Mouse (Mus musculus): ENCODE results near the gene Nup107.
"Not testable (repeated sequence)": the region's sequence is repeated elsewhere in the genome, so short reads cannot be mapped to it uniquely, and the experiment has no call there.

Gene Nup107

DNA sequence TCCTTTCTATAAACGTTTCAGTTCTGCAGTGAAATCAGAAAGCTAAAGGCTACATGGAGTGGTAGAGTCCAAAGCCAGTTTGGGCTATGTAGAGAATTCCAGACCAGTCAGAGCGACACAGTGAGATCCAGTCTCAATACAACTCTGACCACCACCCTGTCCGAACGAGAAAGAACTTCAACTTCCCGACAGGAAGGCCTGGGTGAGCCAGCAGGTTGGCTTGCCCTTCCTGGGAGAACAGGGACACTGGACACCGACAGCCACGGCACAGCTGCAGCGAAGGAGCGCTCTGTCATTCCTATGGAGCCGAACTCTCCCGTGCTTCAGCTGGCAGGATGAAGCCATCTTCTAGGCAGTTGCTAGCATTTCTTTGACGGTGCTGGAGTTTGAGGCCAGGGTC is 57.1 kb downstream of the Nup107 start:
- DNase-seq (ENCODE audit: low read depth): not testable (repeated sequence)

- DNase-seq (ENCODE audit: low read depth): not testable (repeated sequence)
These were observed 58.2 kb downstream of the Nup107 start for GRCm38 (mm10) chr10:117734104-117734852.

GRCm38 (mm10) chr10:117733626-117734025 is 58.9 kb downstream of the Nup107 start:
- not testable (repeated sequence) for DNase-seq (ENCODE audit: low read depth)

- no peak for DNase-seq (ENCODE audit: low read depth)
These were observed 59.4 kb downstream of the Nup107 start for GRCm38 (mm10) chr10:117732962-117733592.

DNA sequence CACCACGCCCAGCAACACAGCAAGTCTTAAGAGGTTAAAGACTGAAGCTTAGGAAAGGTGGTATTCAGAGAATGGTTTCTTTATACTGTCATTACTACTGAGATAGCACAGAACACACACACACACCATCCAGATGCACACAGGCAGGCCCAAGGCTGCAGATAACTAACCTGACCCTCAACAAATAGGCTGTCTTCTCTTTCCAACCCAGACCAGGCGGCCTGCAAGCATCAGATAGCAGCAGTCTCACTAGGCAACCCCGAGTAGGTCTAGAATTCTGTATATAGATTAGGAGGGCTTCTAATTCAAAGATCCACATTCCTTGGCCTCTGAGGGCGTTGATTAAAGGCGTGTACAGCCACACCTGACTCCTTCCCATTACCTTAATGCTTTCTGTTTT is 60.3 kb downstream of the Nup107 start:
- DNase-seq (ENCODE audit: low read depth): no peak

DNA sequence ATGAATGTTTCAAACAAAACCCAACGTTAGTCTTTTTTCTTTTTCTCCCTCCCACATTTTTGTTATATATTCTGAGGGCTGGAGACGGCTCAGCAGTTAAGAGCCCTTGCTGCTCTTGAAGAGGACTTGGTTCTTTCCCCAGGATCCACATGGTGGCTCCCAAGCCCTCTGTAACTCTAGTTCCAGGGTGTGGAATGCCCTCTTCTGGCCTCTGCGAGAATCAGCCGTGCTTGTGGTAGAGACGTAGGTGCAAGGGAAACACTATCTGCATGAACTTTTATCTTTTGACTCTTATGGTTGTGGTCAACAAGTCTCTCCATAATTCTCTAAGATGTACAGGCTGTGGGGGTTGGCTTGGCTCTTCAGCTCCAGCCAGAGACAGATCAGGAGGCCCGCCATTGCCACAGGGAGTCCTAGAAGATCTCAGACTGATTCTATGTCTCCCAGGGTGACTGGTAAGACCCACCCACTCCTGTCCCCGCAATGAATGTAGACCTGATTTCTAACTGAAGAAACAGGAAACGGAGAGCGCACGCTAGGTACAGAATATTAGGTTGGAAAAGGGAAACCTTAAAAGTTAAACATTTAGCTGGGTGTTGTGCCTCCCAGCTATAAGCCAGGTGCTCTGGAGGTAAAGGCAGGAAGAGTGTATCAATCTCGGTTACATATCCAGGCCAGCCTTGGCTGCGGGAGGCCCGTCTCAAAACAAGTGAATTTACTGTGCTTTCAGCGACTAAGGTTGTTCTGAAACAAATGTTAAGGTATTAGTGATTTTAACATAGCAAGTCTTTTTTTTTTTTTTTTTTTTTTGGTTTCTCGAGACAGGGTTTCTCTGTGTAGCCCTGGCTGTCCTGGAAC is 61.0 kb downstream of the Nup107 start:
- peak; percentile 62 for DNase-seq (ENCODE audit: low read depth)

GRCm38 (mm10) chr10:117730637-117731203 is 61.8 kb downstream of the Nup107 start:
- DNase-seq (ENCODE audit: low read depth): no peak

GRCm38 (mm10) chr10:117730140-117730539 is 62.4 kb downstream of the Nup107 start:
- no peak for DNase-seq (ENCODE audit: low read depth)

DNA sequence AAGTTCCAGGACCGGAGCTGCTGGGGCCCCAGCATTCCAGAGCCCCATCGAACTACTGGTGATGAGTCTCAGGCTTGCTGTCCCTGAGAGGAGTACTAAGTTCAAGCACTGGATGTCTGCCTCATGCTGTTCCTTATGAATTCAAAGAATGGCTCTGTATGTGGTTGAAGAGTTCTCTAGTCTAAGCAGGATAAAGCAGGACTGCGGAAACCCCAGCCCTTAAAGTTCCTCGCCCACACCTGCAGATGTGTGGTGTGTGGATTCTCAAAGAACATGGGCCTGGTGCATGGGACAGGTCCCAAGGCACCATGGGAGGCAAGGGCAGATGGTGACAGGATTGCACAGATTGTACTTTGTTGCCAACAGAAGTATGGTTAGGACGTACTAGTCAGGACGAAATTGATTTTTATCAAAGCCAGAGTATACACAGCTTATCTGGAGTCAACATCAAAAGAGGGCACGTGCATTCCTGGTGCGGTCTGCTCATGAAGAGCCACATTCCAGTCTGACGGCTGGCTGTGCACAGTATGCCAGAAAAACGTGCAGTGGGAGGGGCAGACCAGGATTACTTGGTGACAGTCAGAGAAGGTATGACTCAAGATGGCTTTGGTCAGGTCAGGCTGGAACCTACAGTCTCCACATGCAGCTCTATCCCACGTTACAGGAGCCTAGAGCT is 63.2 kb downstream of the Nup107 start:
- no peak for DNase-seq (ENCODE audit: low read depth)

- no peak for DNase-seq (ENCODE audit: low read depth)
These were observed 63.9 kb downstream of the Nup107 start for GRCm38 (mm10) chr10:117728574-117728973.

DNA sequence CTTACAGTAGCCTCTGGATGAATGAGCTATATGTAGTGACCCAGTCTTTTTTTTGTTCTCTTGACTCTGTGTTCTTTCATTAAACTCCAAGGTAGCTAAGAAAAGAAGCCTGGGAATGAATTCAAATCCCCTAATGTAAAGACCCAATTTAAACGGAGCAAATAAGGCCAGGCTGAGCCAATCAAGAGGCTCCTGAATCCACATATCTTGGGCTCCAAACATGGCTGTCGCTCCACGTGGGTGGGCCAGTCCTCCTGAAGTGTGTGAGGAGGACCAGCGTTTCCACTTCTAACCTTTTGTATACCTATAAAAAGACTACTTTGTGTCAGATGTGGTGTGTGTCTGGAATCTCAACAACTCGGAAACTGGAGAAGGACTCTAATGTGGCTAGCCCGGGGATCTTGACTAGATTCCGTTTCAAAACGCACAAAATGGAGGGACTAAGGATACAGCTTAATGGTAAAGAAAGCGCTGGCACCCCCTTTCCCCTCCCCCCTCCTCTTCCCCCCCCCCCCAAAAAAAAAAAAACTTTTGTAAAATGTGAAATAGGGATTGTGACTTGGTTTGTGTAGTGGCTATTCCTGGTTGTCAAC is 64.9 kb downstream of the Nup107 start:
- DNase-seq (ENCODE audit: low read depth): no peak

- DNase-seq (ENCODE audit: low read depth): no peak
These were observed 65.6 kb downstream of the Nup107 start for GRCm38 (mm10) chr10:117726888-117727385.

GRCm38 (mm10) chr10:117726350-117726749 is 66.2 kb downstream of the Nup107 start:
- no peak for DNase-seq (ENCODE audit: low read depth)

- no peak for DNase-seq (ENCODE audit: low read depth)
These were observed 66.8 kb downstream of the Nup107 start for GRCm38 (mm10) chr10:117725671-117726070.

GRCm38 (mm10) chr10:117724804-117725361 is 67.6 kb downstream of the Nup107 start:
- DNase-seq (ENCODE audit: low read depth): no peak

- no peak for DNase-seq (ENCODE audit: low read depth)
These were observed 68.3 kb downstream of the Nup107 start for GRCm38 (mm10) chr10:117724136-117724718.

DNA sequence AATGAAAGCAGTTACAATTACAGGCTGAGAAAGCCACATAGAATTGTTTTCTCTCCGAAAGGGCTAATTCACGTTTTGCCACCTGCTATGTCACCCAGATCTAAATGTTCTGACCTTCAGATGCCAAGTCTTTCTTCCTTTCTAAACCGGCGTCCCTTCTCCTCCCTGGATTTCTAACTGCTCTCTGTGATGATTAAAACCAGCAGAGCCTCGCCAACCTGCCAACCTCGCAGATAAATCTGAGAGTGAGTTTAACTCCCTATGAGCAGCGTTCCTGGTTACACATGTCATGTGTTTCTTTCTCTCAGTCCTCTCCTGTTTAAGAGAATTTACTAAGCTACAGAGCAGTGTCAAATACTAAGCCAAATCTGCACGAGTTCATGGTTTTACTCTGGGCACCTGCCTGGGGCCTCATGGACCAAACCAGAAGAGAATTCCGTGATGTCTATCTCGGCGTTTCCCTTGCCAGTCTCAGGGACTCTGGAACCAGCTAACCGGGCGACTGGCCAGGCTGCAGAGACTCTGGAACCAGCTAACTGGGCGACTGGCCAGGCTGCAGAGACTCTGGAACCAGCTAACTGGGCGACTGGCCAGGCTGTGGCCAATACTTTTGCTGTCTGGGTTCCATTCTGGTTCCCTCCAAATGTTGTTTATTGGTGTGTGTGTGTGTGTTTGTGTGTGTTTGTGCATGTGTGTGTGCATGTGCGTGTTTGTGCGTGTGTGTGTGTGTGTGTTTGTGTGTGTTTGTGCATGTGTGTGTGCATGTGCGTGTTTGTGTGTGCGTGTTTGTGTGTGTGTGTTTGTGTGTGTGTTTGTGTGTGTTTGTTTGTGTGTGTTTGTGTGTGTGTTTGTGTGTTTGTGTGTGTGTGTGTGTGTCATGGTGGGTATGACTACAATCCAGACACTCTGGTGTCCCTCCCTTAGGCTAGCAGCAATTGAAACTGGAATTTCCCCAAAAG is 74.1 kb downstream of the Nup107 start:
- no peak for DNase-seq (ENCODE audit: low read depth)

GRCm38 (mm10) chr10:117717583-117717982 is 74.9 kb downstream of the Nup107 start:
- no peak for DNase-seq (ENCODE audit: low read depth)

DNA sequence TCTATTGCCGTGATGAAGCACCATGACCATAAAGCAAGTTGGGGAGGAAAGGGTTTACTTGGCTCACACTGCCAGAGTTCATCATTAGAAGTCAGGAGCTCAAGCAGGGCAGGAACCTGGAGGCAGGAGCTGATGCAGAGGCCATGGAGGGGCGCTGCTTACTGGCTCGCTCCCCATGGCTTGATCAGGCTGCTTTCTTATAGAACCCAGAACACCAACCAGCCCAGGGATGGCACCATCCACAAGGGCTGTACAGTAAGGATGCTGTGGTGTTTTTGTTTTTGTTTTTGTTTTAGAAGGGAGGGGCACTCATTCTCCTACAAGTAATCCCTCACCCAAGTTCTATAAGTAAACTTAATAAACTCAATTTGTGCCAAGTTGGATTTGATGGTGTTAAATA is 75.8 kb downstream of the Nup107 start:
- DNase-seq (ENCODE audit: low read depth): no peak
